Mouse (Mus musculus) adrenal gland, postnatal 14 days (tissue): Measurements from ENCODE around the gene C130050O18Rik. TPM values are rescaled to one million over a fixed set of nuclear protein-coding genes. Genes with fewer than 3 reads are reported as not detected.

Source experiments
- DNase-seq: peaks from one replicate; pipeline ENCODE4 v3.0.0; 2021; ENCODE audit warnings: mixed read lengths
- total RNA-seq: library from RNA; stranded (reverse); gene quantifications from 2 replicates; pipeline ENCODE4 v1.2.3, GENCODE M21; 2021

The C130050O18Rik gene
- total RNA-seq, 1 experiment from 2014 or later: 0.30 TPM

GRCm38 (mm10) chr5:139397359-139397916 is 7.6 kb upstream of the C130050O18Rik start:
- no peak for DNase-seq

GRCm38 (mm10) chr5:139397959-139398753 is 6.9 kb upstream of the C130050O18Rik start:
- peak; percentile 97 for DNase-seq

- DNase-seq: no peak
Observed at GRCm38 (mm10) chr5:139398786-139399185, 6.3 kb upstream of the C130050O18Rik start.

- DNase-seq: no peak
Observed at GRCm38 (mm10) chr5:139399991-139400390, 5.1 kb upstream of the C130050O18Rik start.

- no peak for DNase-seq
Observed at GRCm38 (mm10) chr5:139402106-139402505, 3.0 kb upstream of the C130050O18Rik start.

- DNase-seq: no peak
Observed at GRCm38 (mm10) chr5:139403692-139404260, 1.3 kb upstream of the C130050O18Rik start.

- DNase-seq: no peak
Observed at GRCm38 (mm10) chr5:139405478-139405877, 398 bp downstream of the C130050O18Rik start.

- no peak for DNase-seq
Observed at GRCm38 (mm10) chr5:139405953-139406352, 873 bp downstream of the C130050O18Rik start.

- peak; percentile 69 for DNase-seq
Observed at GRCm38 (mm10) chr5:139407121-139407885, 2.2 kb downstream of the C130050O18Rik start.

- DNase-seq: no peak
Observed at GRCm38 (mm10) chr5:139408511-139408910, 3.4 kb downstream of the C130050O18Rik start.

GRCm38 (mm10) chr5:139409412-139409811 is 4.3 kb downstream of the C130050O18Rik start:
- peak; percentile 87 for DNase-seq

GRCm38 (mm10) chr5:139410056-139410455 is 5.0 kb downstream of the C130050O18Rik start:
- no peak for DNase-seq

GRCm38 (mm10) chr5:139411117-139411516 is 6.0 kb downstream of the C130050O18Rik start:
- DNase-seq: no peak

GRCm38 (mm10) chr5:139411665-139412314 is 6.7 kb downstream of the C130050O18Rik start:
- no peak for DNase-seq

GRCm38 (mm10) chr5:139413545-139413944 is 8.5 kb downstream of the C130050O18Rik start:
- no peak for DNase-seq

- DNase-seq: no peak
Observed at GRCm38 (mm10) chr5:139415001-139415400, 9.9 kb downstream of the C130050O18Rik start.

GRCm38 (mm10) chr5:139416942-139417341 is 11.9 kb downstream of the C130050O18Rik start:
- DNase-seq: no peak

- DNase-seq: no peak
Observed at GRCm38 (mm10) chr5:139417480-139417879, 12.4 kb downstream of the C130050O18Rik start.

GRCm38 (mm10) chr5:139418110-139418509 is 13.0 kb downstream of the C130050O18Rik start:
- DNase-seq: no peak

GRCm38 (mm10) chr5:139418633-139419032 is 13.6 kb downstream of the C130050O18Rik start:
- no peak for DNase-seq

- DNase-seq: peak; percentile 76
Observed at GRCm38 (mm10) chr5:139423026-139423865, 18.2 kb downstream of the C130050O18Rik start, which contains the start of gene Gper1. Gper1 (plus strand) TSS chr5:139423151.
